Mouse (Mus musculus): ENCODE data around the gene Lix1l. TPM values are rescaled to one million over a fixed set of nuclear protein-coding genes. Genes with fewer than 3 reads are reported as not detected.

Gene Lix1l
- total RNA-seq, 2 experiments from 2014 or later: 53.1 to 56.6 TPM

- no peak for DNase-seq
Measured at GRCm38 (mm10) chr3:96566661-96567450, 34.1 kb upstream of the Lix1l start.

- DNase-seq: peak; percentile 19
Measured at GRCm38 (mm10) chr3:96568605-96569004, 32.3 kb upstream of the Lix1l start.

- peak; percentile 64 for DNase-seq
Measured at GRCm38 (mm10) chr3:96569506-96569905, 31.4 kb upstream of the Lix1l start.

GRCm38 (mm10) chr3:96569966-96570605, 30.9 kb upstream of the Lix1l start:
- DNase-seq: peak; percentile 25

GRCm38 (mm10) chr3:96570643-96571042, 30.3 kb upstream of the Lix1l start:
- DNase-seq: no peak

- DNase-seq: no peak
Measured at GRCm38 (mm10) chr3:96571336-96571735, 29.6 kb upstream of the Lix1l start.

GRCm38 (mm10) chr3:96571896-96572698, 28.9 kb upstream of the Lix1l start:
- peak; percentile 79 for DNase-seq

GRCm38 (mm10) chr3:96573611-96574511, 27.1 kb upstream of the Lix1l start:
- peak; percentile 55 for DNase-seq

- DNase-seq: peak; percentile 83
Measured at GRCm38 (mm10) chr3:96575272-96575984, 25.5 kb upstream of the Lix1l start.

- peak; percentile 81 for DNase-seq
Measured at GRCm38 (mm10) chr3:96576005-96576658, 24.8 kb upstream of the Lix1l start.

GRCm38 (mm10) chr3:96576690-96577541, 24.0 kb upstream of the Lix1l start, which contains the start of gene Gm16253:
Gene Gm16253 (plus strand): TSS chr3:96576984.
- DNase-seq: peak; percentile 95

- DNase-seq: peak; percentile 43
Measured at GRCm38 (mm10) chr3:96577566-96577965, 23.4 kb upstream of the Lix1l start.

- DNase-seq: peak; percentile 36
Measured at GRCm38 (mm10) chr3:96578561-96579238, 22.2 kb upstream of the Lix1l start.

- DNase-seq: no peak
Measured at GRCm38 (mm10) chr3:96579239-96579750, 21.7 kb upstream of the Lix1l start.

GRCm38 (mm10) chr3:96579885-96580454, 21.0 kb upstream of the Lix1l start:
- peak; percentile 95 for DNase-seq

GRCm38 (mm10) chr3:96581141-96581540, 19.8 kb upstream of the Lix1l start:
- DNase-seq: no peak

- no peak for DNase-seq
Measured at GRCm38 (mm10) chr3:96581771-96582515, 19.0 kb upstream of the Lix1l start.

- DNase-seq: no peak
Measured at GRCm38 (mm10) chr3:96583386-96583785, 17.6 kb upstream of the Lix1l start.
